Mouse (Mus musculus): ENCODE results near the gene Pop5. TPM values are rescaled to one million over a fixed set of nuclear protein-coding genes. Genes with fewer than 3 reads are reported as not detected.

Pop5 gene
- polyA plus RNA-seq, 1 experiment from 2014 or later, result 91.0 TPM

GRCm38 (mm10) chr5:115268266-115268665 lies 32.6 kb downstream of the Pop5 start:
- ATAC-seq (ENCODE audit: low FRiP score), result no peak
- DNase-seq (ENCODE audit: low spot score, missing footprints), result no peak
- no peaks in the 10 kb centered on the region for H3K36me3 ChIP-seq (ENCODE audit: control insufficient read depth, insufficient read depth, low read length)
- WGBS, result 72% methylated on average over 3 of the region's 3 CpGs
- H3K9ac ChIP-seq (ENCODE audit: low read length), result no peak overlapping the region
- no peak overlapping the region for H3K4me2 ChIP-seq
- H3K27me3 ChIP-seq (ENCODE audit: control insufficient read depth, insufficient read depth, low read length), result no peaks in the 10 kb centered on the region
- no peak overlapping the region for H3K27ac ChIP-seq (ENCODE audit: low read depth, low read length)
- H3K4me1 ChIP-seq (ENCODE audit: control insufficient read depth, insufficient read depth, low read length), result peaks cover 22% of the 10 kb centered on the region
- no peaks in the 10 kb centered on the region for H3K9me3 ChIP-seq (ENCODE audit: control insufficient read depth, low read length)
- H3K4me3 ChIP-seq (ENCODE audit: low read depth, low read length), result no peak overlapping the region

GRCm38 (mm10) chr5:115269969-115270368 lies 34.3 kb downstream of the Pop5 start:
- Histone ChIP-seq H3K9me3 (ENCODE audit: control insufficient read depth, low read length) (no peaks in the 10 kb centered on the region), H3K4me3 (ENCODE audit: low read depth, low read length) (no peak overlapping the region), H3K4me2 (peak overlapping the region; percentile 81), H3K9ac (ENCODE audit: low read length) (0 out of 2 replicates have a peak overlapping the region, but pooled peaks have one; percentile 7), H3K4me1 (ENCODE audit: control insufficient read depth, insufficient read depth, low read length) (peaks cover 22% of the 10 kb centered on the region), H3K27me3 (ENCODE audit: control insufficient read depth, insufficient read depth, low read length) (no peaks in the 10 kb centered on the region), H3K36me3 (ENCODE audit: control insufficient read depth, insufficient read depth, low read length) (no peaks in the 10 kb centered on the region), H3K27ac (ENCODE audit: low read depth, low read length) (no peak overlapping the region)
- ATAC-seq (ENCODE audit: low FRiP score), result no peak
- DNase-seq (ENCODE audit: low spot score, missing footprints), result no peak
- 96% methylated on average over 1 of the region's 1 CpGs for WGBS

GRCm38 (mm10) chr5:115271931-115272811 lies 36.5 kb downstream of the Pop5 start:
- peak; percentile 95 for DNase-seq (ENCODE audit: low spot score, missing footprints)
- H3K27me3 ChIP-seq (ENCODE audit: control insufficient read depth, insufficient read depth, low read length), result no peaks in the 10 kb centered on the region
- no peaks in the 10 kb centered on the region for H3K36me3 ChIP-seq (ENCODE audit: control insufficient read depth, insufficient read depth, low read length)
- peaks cover 21% of the 10 kb centered on the region for H3K4me1 ChIP-seq (ENCODE audit: control insufficient read depth, insufficient read depth, low read length)
- peak overlapping the region; percentile 97 for H3K4me3 ChIP-seq (ENCODE audit: low read depth, low read length)
- no peaks in the 10 kb centered on the region for H3K9me3 ChIP-seq (ENCODE audit: control insufficient read depth, low read length)
- peak overlapping the region; percentile 57 for H3K27ac ChIP-seq (ENCODE audit: low read depth, low read length)
- H3K4me2 ChIP-seq, result peak overlapping the region; percentile 81
- peak; percentile 61 for ATAC-seq (ENCODE audit: low FRiP score)
- H3K9ac ChIP-seq (ENCODE audit: low read length), result peak overlapping the region; percentile 91
- WGBS, result under 1% methylated on average over 67 of the region's 77 CpGs

- Histone ChIP-seq H3K4me2 (peak within 1 kb of the TSS; percentile 81), H3K27ac (ENCODE audit: low read depth, low read length) (peak within 1 kb of the TSS; percentile 57), H3K27me3 (ENCODE audit: control insufficient read depth, insufficient read depth, low read length) (no peaks in the 10 kb centered on the region), H3K4me3 (ENCODE audit: low read depth, low read length) (peak within 1 kb of the TSS; percentile 97), H3K9ac (ENCODE audit: low read length) (peak within 1 kb of the TSS; percentile 91), H3K9me3 (ENCODE audit: control insufficient read depth, low read length) (no peaks in the 10 kb centered on the region), H3K4me1 (ENCODE audit: control insufficient read depth, insufficient read depth, low read length) (peaks cover 21% of the 10 kb centered on the region), H3K36me3 (ENCODE audit: control insufficient read depth, insufficient read depth, low read length) (no peaks in the 10 kb centered on the region)
- DNase-seq (ENCODE audit: low spot score, missing footprints) (peak; percentile 100), ATAC-seq (ENCODE audit: low FRiP score) (peak; percentile 88)
- 13% methylated on average over 26 of the region's 26 CpGs for WGBS
Observed at GRCm38 (mm10) chr5:115272812-115273548, 37.3 kb downstream of the Pop5 start, which contains the start of gene Rnf10. TSS of gene Rnf10 (minus strand) at chr5:115272898.

- peak overlapping the region; percentile 91; the same call in 1 of the 2 replicates for H3K9ac ChIP-seq (ENCODE audit: low read length)
- ATAC-seq (ENCODE audit: low FRiP score) (0 out of 2 replicates have a peak, but pooled peaks have one; percentile 3), DNase-seq (ENCODE audit: low spot score, missing footprints) (no peak)
- H3K27me3 ChIP-seq (ENCODE audit: control insufficient read depth, insufficient read depth, low read length), result no peaks in the 10 kb centered on the region
- H3K27ac ChIP-seq (ENCODE audit: low read depth, low read length), result no peak overlapping the region
- no peaks in the 10 kb centered on the region for H3K36me3 ChIP-seq (ENCODE audit: control insufficient read depth, insufficient read depth, low read length)
- no peak overlapping the region for H3K4me3 ChIP-seq (ENCODE audit: low read depth, low read length)
- peak overlapping the region; percentile 81; the same call in 1 of the 2 replicates for H3K4me2 ChIP-seq
- 78% methylated on average over 6 of the region's 6 CpGs for WGBS
- H3K4me1 ChIP-seq (ENCODE audit: control insufficient read depth, insufficient read depth, low read length), result peaks cover 21% of the 10 kb centered on the region
- H3K9me3 ChIP-seq (ENCODE audit: control insufficient read depth, low read length), result no peaks in the 10 kb centered on the region
Observed at GRCm38 (mm10) chr5:115273549-115274135, 38.0 kb downstream of the Pop5 start.

- Histone ChIP-seq H3K9me3 (ENCODE audit: control insufficient read depth, low read length) (no peaks in the 10 kb centered on the region), H3K36me3 (ENCODE audit: control insufficient read depth, insufficient read depth, low read length) (no peaks in the 10 kb centered on the region), H3K4me2 (no peak overlapping the region), H3K27ac (ENCODE audit: low read depth, low read length) (no peak overlapping the region), H3K27me3 (ENCODE audit: control insufficient read depth, insufficient read depth, low read length) (no peaks in the 10 kb centered on the region), H3K9ac (ENCODE audit: low read length) (no peak overlapping the region), H3K4me1 (ENCODE audit: control insufficient read depth, insufficient read depth, low read length) (peaks cover 21% of the 10 kb centered on the region), H3K4me3 (ENCODE audit: low read depth, low read length) (no peak overlapping the region)
- 79% methylated on average over 1 of the region's 1 CpGs for WGBS
- DNase-seq (ENCODE audit: low spot score, missing footprints) (no peak), ATAC-seq (ENCODE audit: low FRiP score) (no peak)
Observed at GRCm38 (mm10) chr5:115274353-115274752, 38.7 kb downstream of the Pop5 start.

GRCm38 (mm10) chr5:115274771-115275170 lies 39.1 kb downstream of the Pop5 start:
- Histone ChIP-seq H3K4me2 (no peak overlapping the region), H3K9ac (ENCODE audit: low read length) (no peak overlapping the region), H3K9me3 (ENCODE audit: control insufficient read depth, low read length) (no peaks in the 10 kb centered on the region), H3K36me3 (ENCODE audit: control insufficient read depth, insufficient read depth, low read length) (no peaks in the 10 kb centered on the region), H3K4me3 (ENCODE audit: low read depth, low read length) (no peak overlapping the region), H3K27me3 (ENCODE audit: control insufficient read depth, insufficient read depth, low read length) (no peaks in the 10 kb centered on the region), H3K27ac (ENCODE audit: low read depth, low read length) (no peak overlapping the region), H3K4me1 (ENCODE audit: control insufficient read depth, insufficient read depth, low read length) (peaks cover 20% of the 10 kb centered on the region)
- ATAC-seq (ENCODE audit: low FRiP score) (no peak), DNase-seq (ENCODE audit: low spot score, missing footprints) (no peak)
- 89% methylated on average over 1 of the region's 1 CpGs for WGBS

- no peaks in the 10 kb centered on the region for H3K36me3 ChIP-seq (ENCODE audit: control insufficient read depth, insufficient read depth, low read length)
- H3K4me1 ChIP-seq (ENCODE audit: control insufficient read depth, insufficient read depth, low read length), result peaks cover 14% of the 10 kb centered on the region
- DNase-seq (ENCODE audit: low spot score, missing footprints), result peak; percentile 92
- H3K9ac ChIP-seq (ENCODE audit: low read length), result no peak overlapping the region
- H3K4me3 ChIP-seq (ENCODE audit: low read depth, low read length), result no peak overlapping the region
- no peak overlapping the region for H3K27ac ChIP-seq (ENCODE audit: low read depth, low read length)
- H3K9me3 ChIP-seq (ENCODE audit: control insufficient read depth, low read length), result no peaks in the 10 kb centered on the region
- H3K4me2 ChIP-seq, result no peak overlapping the region
- ATAC-seq (ENCODE audit: low FRiP score), result no peak
- 33% methylated on average over 14 of the region's 14 CpGs for WGBS
- no peaks in the 10 kb centered on the region for H3K27me3 ChIP-seq (ENCODE audit: control insufficient read depth, insufficient read depth, low read length)
Observed at GRCm38 (mm10) chr5:115275998-115276397, 40.4 kb downstream of the Pop5 start.
